Mouse (Mus musculus): Measurements from ENCODE around the gene Fem1b. TPM values are rescaled to one million over a fixed set of nuclear protein-coding genes. Genes with fewer than 3 reads are reported as not detected.

The Fem1b gene
- total and polyA plus RNA-seq, 2 experiments: 3.3 to 12.4 TPM

GRCm38 (mm10) chr9:62750381-62750780, 61.4 kb downstream of the Fem1b start:
- no peak overlapping the region for H3K4me3 ChIP-seq (ENCODE audit: insufficient read depth, low read depth, low read length)
- no peaks in the 10 kb centered on the region for H3K4me1 ChIP-seq (ENCODE audit: control insufficient read depth, insufficient read depth, low read length)
- H3K36me3 ChIP-seq (ENCODE audit: control insufficient read depth, insufficient read depth, low read length): no peaks in the 10 kb centered on the region
- no peak overlapping the region for H3K27ac ChIP-seq (replicated peaks; ENCODE audit: insufficient read depth, low read depth, low read length)
- no peaks in the 10 kb centered on the region for H3K79me2 ChIP-seq (ENCODE audit: control insufficient read depth, insufficient read depth, low read length)
- TF ChIP-seq POLR2A (IDR thresholded peaks at IDR 0.05; ENCODE audit: extremely low read depth, insufficient read depth, low read length) (no peak), CTCF (IDR thresholded peaks at IDR 0.05; ENCODE audit: low read depth, low read length) (no peak)
- no peaks in the 10 kb centered on the region for H3K27me3 ChIP-seq (ENCODE audit: control insufficient read depth, insufficient read depth, low read length)
- H3K9ac ChIP-seq (ENCODE audit: low read depth, low read length): no peak overlapping the region
- WGBS: 87% methylated on average over 11 of the region's 11 CpGs
- DNase-seq (ENCODE audit: extremely low read depth, low read depth, low spot score): no peak

GRCm38 (mm10) chr9:62749666-62750065, 62.1 kb downstream of the Fem1b start:
- DNase-seq (ENCODE audit: extremely low read depth, low read depth, low spot score): peak; percentile 19
- Histone ChIP-seq H3K9ac (ENCODE audit: low read depth, low read length) (no peak overlapping the region), H3K36me3 (ENCODE audit: control insufficient read depth, insufficient read depth, low read length) (no peaks in the 10 kb centered on the region), H3K27ac (replicated peaks; ENCODE audit: insufficient read depth, low read depth, low read length) (no peak overlapping the region), H3K79me2 (ENCODE audit: control insufficient read depth, insufficient read depth, low read length) (no peaks in the 10 kb centered on the region), H3K4me1 (ENCODE audit: control insufficient read depth, insufficient read depth, low read length) (no peaks in the 10 kb centered on the region), H3K4me3 (ENCODE audit: insufficient read depth, low read depth, low read length) (no peak overlapping the region), H3K27me3 (ENCODE audit: control insufficient read depth, insufficient read depth, low read length) (no peaks in the 10 kb centered on the region)
- TF ChIP-seq CTCF (IDR thresholded peaks at IDR 0.05; ENCODE audit: low read depth, low read length): no peak
- no peak for TF ChIP-seq POLR2A (IDR thresholded peaks at IDR 0.05; ENCODE audit: extremely low read depth, insufficient read depth, low read length)
- whole genome bisulfite sequencing: 57% methylated on average over 6 of the region's 6 CpGs

- Histone ChIP-seq H3K4me3 (ENCODE audit: insufficient read depth, low read depth, low read length) (no peak overlapping the region), H3K9ac (ENCODE audit: low read depth, low read length) (no peak overlapping the region), H3K79me2 (ENCODE audit: control insufficient read depth, insufficient read depth, low read length) (no peaks in the 10 kb centered on the region), H3K4me1 (ENCODE audit: control insufficient read depth, insufficient read depth, low read length) (no peaks in the 10 kb centered on the region), H3K27ac (replicated peaks; ENCODE audit: insufficient read depth, low read depth, low read length) (no peak overlapping the region), H3K27me3 (ENCODE audit: control insufficient read depth, insufficient read depth, low read length) (no peaks in the 10 kb centered on the region), H3K36me3 (ENCODE audit: control insufficient read depth, insufficient read depth, low read length) (no peaks in the 10 kb centered on the region)
- WGBS: 30% methylated on average over 6 of the region's 6 CpGs
- DNase-seq (ENCODE audit: extremely low read depth, low read depth, low spot score): peak; percentile 15
- TF ChIP-seq POLR2A (IDR thresholded peaks at IDR 0.05; ENCODE audit: extremely low read depth, insufficient read depth, low read length): no peak
- TF ChIP-seq CTCF (IDR thresholded peaks at IDR 0.05; ENCODE audit: low read depth, low read length): no peak
Observed at GRCm38 (mm10) chr9:62746646-62747045, 65.1 kb downstream of the Fem1b start.

- Histone ChIP-seq H3K9ac (ENCODE audit: low read depth, low read length) (no peak overlapping the region), H3K4me3 (ENCODE audit: insufficient read depth, low read depth, low read length) (no peak overlapping the region), H3K79me2 (ENCODE audit: control insufficient read depth, insufficient read depth, low read length) (no peaks in the 10 kb centered on the region), H3K36me3 (ENCODE audit: control insufficient read depth, insufficient read depth, low read length) (no peaks in the 10 kb centered on the region), H3K27me3 (ENCODE audit: control insufficient read depth, insufficient read depth, low read length) (no peaks in the 10 kb centered on the region), H3K27ac (replicated peaks; ENCODE audit: insufficient read depth, low read depth, low read length) (no peak overlapping the region), H3K4me1 (ENCODE audit: control insufficient read depth, insufficient read depth, low read length) (no peaks in the 10 kb centered on the region)
- TF ChIP-seq POLR2A (IDR thresholded peaks at IDR 0.05; ENCODE audit: extremely low read depth, insufficient read depth, low read length) (no peak), CTCF (IDR thresholded peaks at IDR 0.05; ENCODE audit: low read depth, low read length) (peak; percentile 64)
- 43% methylated on average over 7 of the region's 7 CpGs for WGBS
- DNase-seq (ENCODE audit: extremely low read depth, low read depth, low spot score): peak; percentile 15
Observed at GRCm38 (mm10) chr9:62744558-62745275, 67.0 kb downstream of the Fem1b start.

Other genes with a start within 250 kb of the Fem1b start
- 0.07 and 0.09 TPM in 2 replicates for gene Itga11, start 134.1 kb downstream of the Fem1b start, total RNA-seq (2014; rRNA removed)
- gene Itga11, start 134.1 kb downstream of the Fem1b start, polyA plus RNA-seq (2012; rRNA removed): 0.07 and 0.09 TPM in 2 replicates
- 1.2 and 2.3 TPM in 2 replicates for gene Cln6, start 26.9 kb upstream of the Fem1b start, total RNA-seq (2014; rRNA removed)
- gene Cln6, start 26.9 kb upstream of the Fem1b start, polyA plus RNA-seq (2012; rRNA removed): 4.6 and 9.1 TPM in 2 replicates
- gene Calml4, start 46.1 kb upstream of the Fem1b start, total RNA-seq (2014; rRNA removed): 0.54 and 3.4 TPM in 2 replicates
- 0.46 and 1.8 TPM in 2 replicates for gene Calml4, start 46.1 kb upstream of the Fem1b start, polyA plus RNA-seq (2012; rRNA removed)
- 7.9 and 8.3 TPM in 2 replicates for gene Pias1, start 176.0 kb upstream of the Fem1b start, total RNA-seq (2014; rRNA removed)
- gene Pias1, start 176.0 kb upstream of the Fem1b start, polyA plus RNA-seq (2012; rRNA removed): 8.3 and 12.3 TPM in 2 replicates